Comparison of ENCODE assay signal across 16 mouse cellular contexts in the genomic region with DNA sequence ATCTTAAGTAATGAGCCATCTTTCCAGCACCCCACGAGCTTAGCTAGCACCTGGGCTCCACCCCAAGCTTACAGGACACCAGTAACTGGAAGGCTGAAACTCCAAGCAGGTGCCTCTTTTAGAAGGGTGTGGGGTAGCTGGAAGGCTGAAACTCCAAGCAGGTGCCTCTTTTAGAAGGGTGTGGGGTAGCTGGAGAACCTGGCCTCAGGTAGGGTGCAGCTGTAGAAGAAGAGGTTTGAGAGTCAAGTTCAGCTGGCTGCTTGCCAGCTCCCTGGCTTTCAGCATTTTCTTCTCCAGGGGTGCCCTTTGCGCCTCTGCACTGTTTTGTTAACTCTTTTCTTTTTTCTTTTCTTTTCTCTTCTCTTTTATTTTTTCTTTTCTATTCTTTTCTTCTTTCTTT. TPM values are rescaled to one million over a fixed set of nuclear protein-coding genes. Genes with fewer than 3 reads are reported as not detected.
DNase-seq lines count a peak whose midpoint lies in the region; ATAC-seq and TF ChIP-seq lines count a peak whose summit lies in the region.
"Had no signal": no experiment of that assay in that cellular context is flagged by ENCODE, and none has a peak within 500 bp of the region (broad histone marks: within the 10 kb centered on the region; RNA-seq: fewer than 3 reads in every experiment).

No protein-coding gene starts in this region.

- no peak overlapping the region for H3K27ac ChIP-seq in liver, adult 2 months (replicated peaks; ENCODE audit: insufficient read depth, low read depth, low read length)
- H3K27ac ChIP-seq in liver, embryonic 11.5 days (ENCODE audit: low read depth, low read length), result no peak overlapping the region
- H3K27ac ChIP-seq in intestine, embryonic 16.5 days (ENCODE audit: low read length), result peak overlapping the region; percentile 63
- no peak overlapping the region for H3K27ac ChIP-seq in stomach, postnatal 0 days (replicated peaks)
- no peak overlapping the region for H3K27ac ChIP-seq in forebrain, embryonic 11.5 days (ENCODE audit: low read depth, low read length)
- H3K27ac ChIP-seq: embryonic facial prominence, embryonic 15.5 days; forebrain, embryonic 10.5 days; hindbrain, embryonic 14.5 days; left cerebral cortex, adult 2 months; limb, embryonic 13.5 days; midbrain, embryonic 13.5 days had no signal

- 0 out of 2 replicates have a peak, but pooled peaks cover 2% of the 10 kb centered on the region for H3K36me3 ChIP-seq in liver, adult 2 months (ENCODE audit: control insufficient read depth, insufficient read depth, low read length)
- no peaks in the 10 kb centered on the region for H3K36me3 ChIP-seq in liver, embryonic 11.5 days (ENCODE audit: control insufficient read depth, insufficient read depth, low read length)
- no peaks in the 10 kb centered on the region for H3K36me3 ChIP-seq in intestine, embryonic 16.5 days (ENCODE audit: control insufficient read depth, insufficient read depth, low read length)
- no peaks in the 10 kb centered on the region for H3K36me3 ChIP-seq in stomach, postnatal 0 days (ENCODE audit: control insufficient read depth, insufficient read depth, low read length)
- H3K36me3 ChIP-seq in forebrain, embryonic 11.5 days (ENCODE audit: control insufficient read depth, insufficient read depth, low read length), result no peaks in the 10 kb centered on the region
- H3K36me3 ChIP-seq: embryonic facial prominence, embryonic 15.5 days; forebrain, embryonic 10.5 days; midbrain, embryonic 13.5 days had no signal

- 60% methylated on average over 2 of the region's 2 CpGs for WGBS in liver, adult 2 months
- 83% methylated on average over 2 of the region's 2 CpGs for WGBS in liver, embryonic 11.5 days
- WGBS in intestine, embryonic 16.5 days, result 61% methylated on average over 2 of the region's 2 CpGs
- WGBS in stomach, postnatal 0 days, result 62% methylated on average over 2 of the region's 2 CpGs
- WGBS in forebrain, embryonic 11.5 days, result 90% methylated on average over 2 of the region's 2 CpGs

- H3K4me2 ChIP-seq in liver, embryonic 11.5 days, result no peak overlapping the region
- H3K4me2 ChIP-seq in intestine, embryonic 16.5 days (ENCODE audit: low read depth, low read length), result no peak overlapping the region
- no peak overlapping the region for H3K4me2 ChIP-seq in stomach, postnatal 0 days (replicated peaks; ENCODE audit: low read depth)
- H3K4me2 ChIP-seq in forebrain, embryonic 11.5 days (ENCODE audit: low read depth, low read length, severe bottlenecking), result no peak overlapping the region
- H3K4me2 ChIP-seq: embryonic facial prominence, embryonic 15.5 days; midbrain, embryonic 13.5 days had no signal

- H3K4me3 ChIP-seq in liver, adult 2 months (ENCODE audit: insufficient read depth, low read depth, low read length), result no peak overlapping the region
- H3K4me3 ChIP-seq in liver, embryonic 11.5 days (ENCODE audit: low read depth, low read length), result no peak overlapping the region
- no peak overlapping the region for H3K4me3 ChIP-seq in intestine, embryonic 16.5 days (ENCODE audit: low read length)
- H3K4me3 ChIP-seq in stomach, postnatal 0 days (ENCODE audit: low read depth, low read length), result no peak overlapping the region
- H3K4me3 ChIP-seq in forebrain, embryonic 11.5 days (ENCODE audit: low read depth, low read length), result no peak overlapping the region
- H3K4me3 ChIP-seq: embryonic facial prominence, embryonic 15.5 days; forebrain, embryonic 10.5 days; left cerebral cortex, adult 2 months; limb, embryonic 13.5 days; midbrain, embryonic 13.5 days had no signal

- H3K9me3 ChIP-seq in liver, embryonic 11.5 days (ENCODE audit: control insufficient read depth, low read length), result no peaks in the 10 kb centered on the region
- no peaks in the 10 kb centered on the region for H3K9me3 ChIP-seq in intestine, embryonic 16.5 days (ENCODE audit: control insufficient read depth, low read length)
- H3K9me3 ChIP-seq in stomach, postnatal 0 days (ENCODE audit: control insufficient read depth, low read length), result no peaks in the 10 kb centered on the region
- no peaks in the 10 kb centered on the region for H3K9me3 ChIP-seq in forebrain, embryonic 11.5 days (ENCODE audit: control insufficient read depth, low read length)
- H3K9me3 ChIP-seq: embryonic facial prominence, embryonic 15.5 days; limb, embryonic 13.5 days; midbrain, embryonic 13.5 days had no signal

- TF ChIP-seq CTCF in liver, adult 2 months (IDR thresholded peaks at IDR 0.05; ENCODE audit: low read depth, low read length), result no peak
- TF ChIP-seq CTCF in stomach, postnatal 0 days (IDR thresholded peaks at IDR 0.05; ENCODE audit: low read depth), result no peak

- H3K9ac ChIP-seq in liver, adult 2 months (ENCODE audit: low read depth, low read length), result no peak overlapping the region
- no peak overlapping the region for H3K9ac ChIP-seq in liver, embryonic 11.5 days (ENCODE audit: low read depth, low read length)
- no peak overlapping the region for H3K9ac ChIP-seq in intestine, embryonic 16.5 days (ENCODE audit: low read depth, low read length)
- H3K9ac ChIP-seq in stomach, postnatal 0 days (ENCODE audit: low read length), result no peak overlapping the region
- no peak overlapping the region for H3K9ac ChIP-seq in forebrain, embryonic 11.5 days (ENCODE audit: low read length)
- H3K9ac ChIP-seq: embryonic facial prominence, embryonic 15.5 days; hindbrain, embryonic 14.5 days; limb, embryonic 13.5 days; midbrain, embryonic 13.5 days had no signal

- no peaks in the 10 kb centered on the region; the same call in 1 of the 2 replicates for H3K4me1 ChIP-seq in liver, adult 2 months (ENCODE audit: control insufficient read depth, insufficient read depth, low read length)
- peaks cover 21% of the 10 kb centered on the region for H3K4me1 ChIP-seq in liver, embryonic 11.5 days (replicated peaks; ENCODE audit: control insufficient read depth, insufficient read depth, low read length)
- no peaks in the 10 kb centered on the region; the same call in 1 of the 2 replicates for H3K4me1 ChIP-seq in intestine, embryonic 16.5 days (ENCODE audit: control insufficient read depth, insufficient read depth, low read length)
- no peaks in the 10 kb centered on the region for H3K4me1 ChIP-seq in stomach, postnatal 0 days (replicated peaks; ENCODE audit: control insufficient read depth, insufficient read depth)
- no peaks in the 10 kb centered on the region; the same call in 1 of the 2 replicates for H3K4me1 ChIP-seq in forebrain, embryonic 11.5 days (replicated peaks; ENCODE audit: control insufficient read depth, insufficient read depth, low read length)
- H3K4me1 ChIP-seq: limb, embryonic 13.5 days had no signal

- no peaks in the 10 kb centered on the region for H3K27me3 ChIP-seq in liver, adult 2 months (ENCODE audit: control insufficient read depth, insufficient read depth, low read length)
- H3K27me3 ChIP-seq in liver, embryonic 11.5 days (replicated peaks; ENCODE audit: control insufficient read depth, insufficient read depth, low read length), result no peaks in the 10 kb centered on the region
- no peaks in the 10 kb centered on the region for H3K27me3 ChIP-seq in intestine, embryonic 16.5 days (replicated peaks; ENCODE audit: control insufficient read depth, insufficient read depth, low read length)
- no peaks in the 10 kb centered on the region for H3K27me3 ChIP-seq in stomach, postnatal 0 days (ENCODE audit: control insufficient read depth, insufficient read depth, low read length)
- H3K27me3 ChIP-seq in forebrain, embryonic 11.5 days (ENCODE audit: control insufficient read depth, insufficient read depth, low read length), result peaks cover 2% of the 10 kb centered on the region
- H3K27me3 ChIP-seq: embryonic facial prominence, embryonic 15.5 days had no signal

- peak; percentile 47 for DNase-seq in liver, adult 2 months (ENCODE audit: extremely low read depth, low read depth, low spot score)
- no peak for DNase-seq in liver, embryonic 11.5 days (ENCODE audit: low spot score)
- DNase-seq in kidney, postnatal 36 days, result peak; percentile 60 to 80
- peak; percentile 61 for DNase-seq in stomach, postnatal 0 days (ENCODE audit: low spot score)
- no peak for DNase-seq in cerebellum, adult 9-11 months
- no peak for DNase-seq in forebrain, embryonic 11.5 days (ENCODE audit: low spot score)
- DNase-seq: adrenal gland, postnatal 36 days; cerebellum, adult 2 months; gastrocnemius, postnatal 14 days had no signal

- no peak for ATAC-seq in liver, embryonic 11.5 days (replicated peaks; ENCODE audit: low FRiP score)
- peak; percentile 62 for ATAC-seq in intestine, embryonic 16.5 days
- ATAC-seq in stomach, postnatal 0 days (ENCODE audit: low FRiP score, low TSS enrichment), result no peak
- ATAC-seq in forebrain, embryonic 11.5 days (replicated peaks; ENCODE audit: low FRiP score), result no peak
- ATAC-seq: midbrain, embryonic 13.5 days had no signal

- TF ChIP-seq POLR2A in liver, adult 2 months (IDR thresholded peaks at IDR 0.05; ENCODE audit: extremely low read depth, insufficient read depth, low read length), result no peak

- no peak for TF ChIP-seq EP300 in stomach, postnatal 0 days (optimal IDR thresholded peaks at IDR 0.05)

- H3K79me2 ChIP-seq in liver, adult 2 months (ENCODE audit: control insufficient read depth, insufficient read depth, low read length), result no peaks in the 10 kb centered on the region

RNA-seq across cellular contexts. Expression of a gene that starts 18.2 kb away (rescaled TPM):
- 4.7 and 6.8 TPM in 2 replicates for total RNA-seq in liver, adult 2 months (2014; rRNA removed)
- 5.7 and 9.0 TPM in 2 replicates for polyA plus RNA-seq in liver, adult 2 months (2012; rRNA removed)
- 26.3 and 26.7 TPM in 2 replicates for polyA plus RNA-seq in liver, embryonic 11.5 days (2014; fragmentation: Nextera tagmentation; extraction: Ambion mirVana)
- 77.9 and 86.6 TPM in 2 replicates for polyA plus RNA-seq in intestine, embryonic 16.5 days (2015; fragmentation: Nextera tagmentation; extraction: Ambion mirVana)
- polyA plus RNA-seq in stomach, postnatal 0 days (2015; fragmentation: Nextera tagmentation; extraction: Ambion mirVana), result 57.0 and 60.3 TPM in 2 replicates
- 31.3 and 35.0 TPM in 2 replicates for polyA plus RNA-seq in forebrain, embryonic 11.5 days (2014; fragmentation: Nextera tagmentation; extraction: Ambion mirVana)

Comparison
In these comparisons a context has a peak if more than half of its experiments do, and no peak if none do; other contexts are left out.
1. DNase-seq: peak in liver, adult 2 months (single experiment), kidney, postnatal 36 days (2 of 2) and stomach, postnatal 0 days (single experiment); none in liver, embryonic 11.5 days (single experiment), cerebellum, adult 9-11 months (single experiment) and forebrain, embryonic 11.5 days (single experiment).